Mouse (Mus musculus) embryonic facial prominence, embryonic 12.5 days (tissue): ENCODE results near the gene Spata5. TPM values are rescaled to one million over a fixed set of nuclear protein-coding genes. Genes with fewer than 3 reads are reported as not detected.

Experiments used
- ATAC-seq: fragments of 200-750 bp; cut with Nextera tagmentation; 2 replicates; pipeline ENCODE4 v1.8.0; 2017; ENCODE audit not compliant: insufficient number of reproducible peaks, insufficient read depth, low FRiP score, low TSS enrichment
- H3K27ac ChIP-seq: fragments of 300-500 bp; sonication (generic); 2 replicates; pipeline ENCODE4 v1.5.1; 2016; ENCODE audit warnings: mild to moderate bottlenecking
- H3K27me3 ChIP-seq: fragments of 300-500 bp; sonication (generic); 2 replicates; pipeline ENCODE4 v1.6.1; 2016; ENCODE audit warnings: mild to moderate bottlenecking, moderate library complexity
- H3K36me3 ChIP-seq: fragments of 300-500 bp; sonication (generic); 2 replicates; pipeline ENCODE4 v1.6.1; 2016; ENCODE audit warnings: mild to moderate bottlenecking
- H3K4me1 ChIP-seq: fragments of 300-500 bp; sonication (generic); 2 replicates; pipeline ENCODE4 v1.6.1; 2016
- H3K4me2 ChIP-seq: fragments of 300-500 bp; sonication (generic); replicated peaks from 2 replicates; pipeline ENCODE4 v1.6.1; 2016; ENCODE audit warnings: mild to moderate bottlenecking, moderate library complexity
- H3K4me3 ChIP-seq: fragments of 300-500 bp; sonication (generic); 2 replicates; pipeline ENCODE4 v1.5.1; 2016; ENCODE audit warnings: mild to moderate bottlenecking
- H3K9ac ChIP-seq: fragments of 300-500 bp; sonication (generic); 2 replicates; pipeline ENCODE4 v1.6.1; 2016; ENCODE audit warnings: mild to moderate bottlenecking, moderate library complexity
- H3K9me3 ChIP-seq: fragments of 300-500 bp; sonication (generic); 2 replicates; pipeline ENCODE4 v1.6.1; 2016; ENCODE audit warnings: mild to moderate bottlenecking, moderate library complexity
- WGBS: fragments of 180-500 bp; shearing (Covaris S2); methylation state at CpG from one replicate; pipeline ENCODE4 v1.1.7; 2016; 5-methylcytosine and 5-hydroxymethylcytosine counted together
- polyA plus RNA-seq: library from polyadenylated mRNA; unstranded; fragments of >200 nt; fragmentation: Nextera tagmentation; extraction: Ambion mirVana; gene quantifications from 2 replicates; pipeline ENCODE4 v1.2.1, GENCODE M21; 2016

Spata5 gene
- polyA plus RNA-seq, 1 experiment from 2014 or later = 50.0 TPM

GRCm38 (mm10) chr3:37426069-37426468, 6.4 kb downstream of the Spata5 start:
- Histone ChIP-seq H3K9me3 (no peaks in the 10 kb centered on the region), H3K27ac (no peak overlapping the region), H3K9ac (no peak overlapping the region), H3K36me3 (peaks cover 18% of the 10 kb centered on the region), H3K4me3 (no peak overlapping the region), H3K27me3 (no peaks in the 10 kb centered on the region), H3K4me2 (no peak overlapping the region), H3K4me1 (peaks cover 8% of the 10 kb centered on the region)
- WGBS = 97% methylated on average over 3 of the region's 3 CpGs
- ATAC-seq = no peak

- Histone ChIP-seq H3K27me3 (no peaks in the 10 kb centered on the region), H3K4me1 (no peaks in the 10 kb centered on the region), H3K9me3 (no peaks in the 10 kb centered on the region), H3K27ac (no peak overlapping the region), H3K36me3 (peaks cover 27% of the 10 kb centered on the region), H3K4me3 (no peak overlapping the region), H3K4me2 (no peak overlapping the region), H3K9ac (no peak overlapping the region)
- ATAC-seq = no peak
These were observed 10.7 kb downstream of the Spata5 start for GRCm38 (mm10) chr3:37430359-37430758.

GRCm38 (mm10) chr3:37439770-37440169, 20.1 kb downstream of the Spata5 start:
- Histone ChIP-seq H3K4me3 (no peak overlapping the region), H3K9me3 (no peaks in the 10 kb centered on the region), H3K36me3 (peaks cover 22% of the 10 kb centered on the region), H3K27ac (no peak overlapping the region), H3K4me2 (no peak overlapping the region), H3K4me1 (no peaks in the 10 kb centered on the region), H3K27me3 (no peaks in the 10 kb centered on the region), H3K9ac (no peak overlapping the region)
- no peak for ATAC-seq
- WGBS = 94% methylated on average over 1 of the region's 1 CpGs

GRCm38 (mm10) chr3:37443409-37443808, 23.7 kb downstream of the Spata5 start:
- Histone ChIP-seq H3K9ac (no peak overlapping the region), H3K36me3 (peaks cover 23% of the 10 kb centered on the region), H3K4me2 (no peak overlapping the region), H3K27me3 (no peaks in the 10 kb centered on the region), H3K9me3 (no peaks in the 10 kb centered on the region), H3K27ac (no peak overlapping the region), H3K4me1 (no peaks in the 10 kb centered on the region), H3K4me3 (no peak overlapping the region)
- WGBS = 93% methylated on average over 2 of the region's 2 CpGs
- no peak for ATAC-seq

- H3K27me3 ChIP-seq = no peaks in the 10 kb centered on the region
- H3K4me3 ChIP-seq = no peak overlapping the region
- 96% methylated on average over 1 of the region's 1 CpGs for WGBS
- H3K36me3 ChIP-seq = no peaks in the 10 kb centered on the region
- no peak overlapping the region for H3K4me2 ChIP-seq
- no peak for ATAC-seq
- H3K27ac ChIP-seq = no peak overlapping the region
- H3K9me3 ChIP-seq = no peaks in the 10 kb centered on the region
- no peak overlapping the region for H3K9ac ChIP-seq
- no peaks in the 10 kb centered on the region for H3K4me1 ChIP-seq
These were observed 36.3 kb downstream of the Spata5 start for GRCm38 (mm10) chr3:37455992-37456391.

GRCm38 (mm10) chr3:37468170-37468569, 48.5 kb downstream of the Spata5 start:
- no peak overlapping the region for H3K4me2 ChIP-seq

GRCm38 (mm10) chr3:37469353-37469752, 49.7 kb downstream of the Spata5 start:
- no peaks in the 10 kb centered on the region for H3K9me3 ChIP-seq
- no peak overlapping the region for H3K9ac ChIP-seq
- no peaks in the 10 kb centered on the region for H3K36me3 ChIP-seq
- H3K4me1 ChIP-seq = no peaks in the 10 kb centered on the region
- H3K4me3 ChIP-seq = no peak overlapping the region
- ATAC-seq = no peak
- no peak overlapping the region for H3K27ac ChIP-seq
- 85% methylated on average over 4 of the region's 4 CpGs for WGBS
- no peaks in the 10 kb centered on the region for H3K27me3 ChIP-seq
- no peak overlapping the region for H3K4me2 ChIP-seq

More at GRCm38 (mm10) chr3:37468170-37468569, 48.5 kb downstream of the Spata5 start:
- H3K4me1 ChIP-seq = no peaks in the 10 kb centered on the region
- H3K27ac ChIP-seq = no peak overlapping the region
- no peaks in the 10 kb centered on the region for H3K27me3 ChIP-seq
- no peak for ATAC-seq
- no peaks in the 10 kb centered on the region for H3K9me3 ChIP-seq
- H3K36me3 ChIP-seq = no peaks in the 10 kb centered on the region
- WGBS = 92% methylated on average over 2 of the region's 2 CpGs
- no peak overlapping the region for H3K4me3 ChIP-seq
- no peak overlapping the region for H3K9ac ChIP-seq

- H3K27me3 ChIP-seq = no peaks in the 10 kb centered on the region
- H3K9ac ChIP-seq = no peak overlapping the region
- no peak for ATAC-seq
- no peak overlapping the region for H3K27ac ChIP-seq
- no peak overlapping the region for H3K4me2 ChIP-seq
- H3K4me1 ChIP-seq = no peaks in the 10 kb centered on the region
- no peaks in the 10 kb centered on the region for H3K36me3 ChIP-seq
- 86% methylated on average over 2 of the region's 2 CpGs for WGBS
- H3K9me3 ChIP-seq = no peaks in the 10 kb centered on the region
- no peak overlapping the region for H3K4me3 ChIP-seq
These were observed 51.2 kb downstream of the Spata5 start for GRCm38 (mm10) chr3:37470867-37471266.

GRCm38 (mm10) chr3:37472461-37472860, 52.8 kb downstream of the Spata5 start:
- H3K9ac ChIP-seq = no peak overlapping the region
- no peaks in the 10 kb centered on the region for H3K36me3 ChIP-seq
- no peaks in the 10 kb centered on the region for H3K27me3 ChIP-seq
- H3K4me3 ChIP-seq = no peak overlapping the region
- H3K4me1 ChIP-seq = no peaks in the 10 kb centered on the region
- no peak for ATAC-seq
- no peak overlapping the region for H3K4me2 ChIP-seq
- H3K9me3 ChIP-seq = no peaks in the 10 kb centered on the region
- no peak overlapping the region for H3K27ac ChIP-seq

GRCm38 (mm10) chr3:37476485-37476884, 56.8 kb downstream of the Spata5 start:
- H3K9me3 ChIP-seq = no peaks in the 10 kb centered on the region
- no peak overlapping the region for H3K27ac ChIP-seq
- H3K4me1 ChIP-seq = no peaks in the 10 kb centered on the region
- no peak for ATAC-seq
- no peaks in the 10 kb centered on the region for H3K27me3 ChIP-seq
- H3K9ac ChIP-seq = no peak overlapping the region
- 58% methylated on average over 1 of the region's 1 CpGs for WGBS
- H3K4me2 ChIP-seq = no peak overlapping the region
- H3K36me3 ChIP-seq = peaks cover 5% of the 10 kb centered on the region; the same call in 1 of the 2 replicates
- H3K4me3 ChIP-seq = no peak overlapping the region

GRCm38 (mm10) chr3:37477438-37478188, 57.9 kb downstream of the Spata5 start:
- no peaks in the 10 kb centered on the region for H3K9me3 ChIP-seq
- H3K27me3 ChIP-seq = no peaks in the 10 kb centered on the region
- H3K4me2 ChIP-seq = no peak overlapping the region
- WGBS = 83% methylated on average over 7 of the region's 7 CpGs
- no peak for ATAC-seq
- H3K36me3 ChIP-seq = peaks cover 5% of the 10 kb centered on the region; the same call in 1 of the 2 replicates
- H3K27ac ChIP-seq = no peak overlapping the region
- no peak overlapping the region for H3K4me3 ChIP-seq
- no peak overlapping the region for H3K9ac ChIP-seq
- H3K4me1 ChIP-seq = no peaks in the 10 kb centered on the region

GRCm38 (mm10) chr3:37479771-37480170, 60.1 kb downstream of the Spata5 start:
- no peaks in the 10 kb centered on the region for H3K27me3 ChIP-seq
- no peak overlapping the region for H3K4me2 ChIP-seq
- no peak overlapping the region for H3K27ac ChIP-seq
- peaks cover 5% of the 10 kb centered on the region; the same call in 1 of the 2 replicates for H3K36me3 ChIP-seq
- no peaks in the 10 kb centered on the region for H3K4me1 ChIP-seq
- no peaks in the 10 kb centered on the region for H3K9me3 ChIP-seq
- no peak for ATAC-seq
- H3K4me3 ChIP-seq = no peak overlapping the region
- 83% methylated on average over 1 of the region's 1 CpGs for WGBS
- no peak overlapping the region for H3K9ac ChIP-seq
